Mouse (Mus musculus): ENCODE measurements around the gene Vwa7.

- no peak for TF ChIP-seq POLR2A (IDR thresholded peaks at IDR 0.05; ENCODE audit: low read depth, low read length)
- TF ChIP-seq CTCF (IDR thresholded peaks at IDR 0.05; ENCODE audit: extremely low read depth, insufficient read depth, insufficient read length, insufficient replicate concordance) = no peak
Observed at GRCm38 (mm10) chr17:35022541-35023060, 6.2 kb downstream of the Vwa7 start.
